Mouse (Mus musculus) megakaryocyte, adult 5-6 weeks (primary cell): ENCODE data around the gene Tbx1. TPM values are rescaled to one million over a fixed set of nuclear protein-coding genes. Genes with fewer than 3 reads are reported as not detected.
A peak's percentile ranks its signal among the peaks of the same experiment; 100 is the strongest.

ENCODE experiments used
- ATAC-seq: 2 replicates; pipeline ENCODE4 v1.8.0; 2016; ENCODE audit warnings: mild to moderate bottlenecking, inconsistent platforms; ENCODE audit not compliant: poor library complexity, severe bottlenecking
- total RNA-seq, 2 experiments: library from RNA; stranded (forward) in 1 of 2; stranded (reverse) in 1 of 2; fragments of 153-499, 151-499 nt in 1 of 2; fragments of 221-1000, 200-1000 nt in 1 of 2; gene quantifications; 2 replicates each; pipeline versions ENCODE4 v1.2.3 to v1.2.4; 2015 to 2017

Tbx1 gene
- total RNA-seq (2015) (not detected in 2 replicates), total RNA-seq (2017) (not detected in 2 replicates)

DNA sequence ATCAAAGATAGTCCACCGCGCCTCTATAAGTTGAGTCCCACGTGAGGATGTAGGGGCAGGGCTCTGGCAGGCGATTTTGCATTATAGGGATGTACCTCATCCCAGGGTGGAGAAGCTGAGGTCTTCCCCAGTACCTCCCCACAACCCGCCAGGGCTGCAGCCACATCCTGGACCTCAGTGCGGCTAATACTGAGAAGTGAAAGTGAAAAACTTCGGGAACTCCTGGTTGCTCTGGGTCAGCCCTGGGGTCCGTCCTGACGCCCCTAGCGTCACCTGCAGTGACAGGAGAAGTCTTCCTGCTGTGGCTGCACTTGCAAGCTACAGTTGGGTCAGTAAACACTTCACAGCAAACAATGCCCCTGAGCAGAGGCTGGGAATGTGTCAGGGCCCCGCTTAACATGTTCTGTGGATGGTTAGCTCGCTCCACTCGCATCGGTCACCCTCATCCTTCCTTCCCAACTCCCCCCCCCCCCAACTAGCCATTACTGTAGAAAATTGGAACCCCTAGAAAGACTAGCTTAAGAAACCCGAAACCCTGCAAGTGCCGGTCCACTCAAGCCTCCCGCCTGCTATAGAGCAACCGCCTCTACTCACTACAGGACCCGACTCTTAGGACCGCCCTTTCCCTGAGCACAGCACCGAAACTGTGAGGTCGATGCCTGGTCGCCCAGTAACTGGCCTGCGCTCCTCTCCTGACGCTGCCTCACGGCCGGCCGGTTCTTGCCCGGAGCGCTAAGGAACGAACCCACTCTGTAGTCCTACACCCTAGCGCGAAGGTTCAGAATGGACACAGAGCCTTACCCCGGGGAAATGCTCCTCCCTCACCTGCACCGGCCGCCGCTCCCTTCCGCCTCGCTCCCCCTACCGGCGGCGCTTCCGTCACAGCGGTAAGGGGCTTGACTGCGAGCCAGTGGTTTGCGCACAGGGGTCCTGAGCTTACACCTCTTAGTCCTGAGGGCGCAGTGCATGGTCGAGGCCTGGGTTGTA, at the start of gene Tbx1:
Gene Tbx1, minus strand, starts transcription at position 868 of the 987 bp plus-strand sequence.
- peak; percentile 72 for ATAC-seq

DNA sequence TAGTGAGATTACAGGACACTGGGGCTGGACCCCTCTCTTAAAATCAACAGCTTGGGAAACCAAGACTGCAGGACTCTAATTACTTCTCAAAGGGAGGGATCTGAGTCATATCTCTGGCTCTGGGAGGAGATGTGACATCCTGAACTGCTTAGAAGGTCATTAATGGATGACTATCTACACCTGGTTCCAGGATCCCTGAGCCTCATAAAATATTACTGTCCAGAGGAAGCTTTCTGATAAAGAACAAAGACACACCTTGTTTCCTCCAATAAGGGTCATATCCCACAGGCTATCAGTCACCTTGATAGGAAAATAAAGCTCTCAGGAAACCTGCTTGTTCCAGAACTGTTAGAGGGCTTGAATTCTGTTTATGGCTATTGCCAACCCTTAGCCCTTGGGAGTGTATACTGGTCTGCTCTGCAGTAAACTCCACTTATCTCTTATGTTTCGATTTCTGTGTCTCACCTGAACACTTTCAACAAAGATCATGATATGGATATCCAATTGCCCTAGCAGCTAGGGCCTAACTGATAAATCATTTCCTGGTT, 49.0 kb upstream of the Tbx1 start:
- ATAC-seq, result no peak

DNA sequence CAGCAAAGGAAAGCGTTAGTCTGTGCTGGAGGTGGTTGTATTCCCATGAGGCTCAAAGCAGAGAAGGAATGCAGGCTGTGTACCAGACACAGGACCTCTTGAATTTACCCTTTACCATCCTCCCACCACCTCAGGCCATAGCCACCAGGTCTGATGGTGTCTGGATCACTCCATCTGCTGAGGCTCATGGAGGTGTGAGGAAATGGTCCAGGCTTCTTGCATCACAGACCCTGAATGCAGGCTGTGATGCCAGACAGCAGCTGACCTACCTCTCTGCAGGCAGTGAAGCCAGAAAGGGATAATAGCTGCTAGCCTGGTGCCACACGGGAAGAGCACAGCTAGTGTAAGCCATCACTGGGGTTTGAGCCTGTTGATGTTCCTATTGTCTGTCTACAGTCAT, 47.9 kb upstream of the Tbx1 start:
- ATAC-seq, result no peak; the same call in 1 of the 2 replicates

DNA sequence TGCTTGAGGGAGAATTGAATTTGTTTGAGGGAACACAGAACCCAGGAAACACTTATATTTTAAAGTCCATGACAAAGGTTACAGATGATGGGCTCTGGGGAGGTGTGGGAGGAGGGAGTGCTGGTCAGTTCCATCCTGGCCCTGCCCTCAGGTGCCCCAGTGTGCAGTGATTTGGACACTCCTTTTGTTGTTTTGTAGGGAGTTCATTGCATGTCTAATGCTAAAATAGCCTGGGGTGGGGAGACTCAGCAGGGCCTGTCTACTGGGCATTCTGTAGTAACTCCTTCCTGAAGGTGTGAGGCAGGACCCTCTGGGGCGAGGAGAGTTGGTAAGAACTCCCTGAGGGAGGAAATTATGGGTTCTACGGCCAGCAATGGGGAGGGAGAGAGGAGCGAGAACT, 46.3 kb upstream of the Tbx1 start:
- no peak for ATAC-seq

DNA sequence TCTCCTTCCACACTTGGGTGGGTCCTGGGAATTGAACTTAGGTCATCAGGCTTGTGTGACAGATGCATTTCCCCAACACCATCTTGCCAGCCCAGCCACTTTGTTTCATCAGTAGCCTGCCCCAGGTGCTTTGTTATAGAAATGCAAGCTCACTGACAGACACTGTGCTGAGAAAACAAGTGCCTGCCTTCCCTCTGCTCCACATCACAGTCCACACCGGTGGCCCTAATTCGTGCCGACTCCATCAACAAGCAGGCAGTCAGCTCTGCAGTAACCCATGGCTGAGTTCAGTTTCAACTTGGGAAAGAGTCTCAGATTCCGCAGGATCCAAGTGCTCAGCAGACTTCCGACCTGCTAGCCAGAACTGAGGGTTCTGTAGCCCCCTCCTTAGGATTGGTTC, 45.9 kb upstream of the Tbx1 start:
- no peak for ATAC-seq

DNA sequence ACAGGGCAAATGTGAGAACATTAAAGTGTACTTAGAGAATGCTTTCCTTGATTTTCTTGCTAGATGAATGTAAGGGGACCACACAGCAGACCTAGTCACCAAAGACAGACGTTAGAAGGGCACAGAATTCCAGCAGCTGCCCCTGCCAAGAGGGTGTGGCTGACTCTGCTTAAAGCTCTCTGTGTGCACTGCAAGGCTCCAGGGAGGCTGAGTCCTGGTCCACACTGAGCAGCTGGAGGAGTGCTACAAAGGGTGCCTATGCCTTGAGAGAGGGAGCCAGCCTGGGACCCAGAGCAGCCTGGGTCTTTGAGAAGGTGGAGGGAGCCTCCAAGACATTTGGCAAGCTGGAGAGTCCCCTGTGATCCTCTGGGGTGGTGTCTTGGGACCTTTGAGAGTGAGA, 42.9 kb upstream of the Tbx1 start:
- ATAC-seq, result no peak

DNA sequence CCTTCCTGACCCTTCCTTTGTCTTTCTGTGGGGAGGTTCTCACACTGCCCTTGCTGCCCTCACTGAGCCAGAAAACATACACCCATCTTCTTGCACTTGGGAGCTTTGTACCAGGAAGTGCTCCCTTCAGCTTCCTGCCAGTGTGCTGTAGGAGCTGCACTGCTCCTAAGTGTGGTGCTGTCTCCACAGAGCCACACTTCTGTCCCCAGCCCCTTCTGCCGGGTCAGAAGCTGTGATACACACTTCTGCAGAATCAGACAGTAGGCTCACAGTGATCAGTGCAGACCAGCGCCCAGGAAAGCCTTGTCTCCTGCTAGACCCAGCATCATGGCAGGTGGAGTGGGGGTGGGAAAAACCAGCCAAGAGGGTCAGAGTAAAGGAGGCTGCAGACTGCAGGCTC, 42.3 kb upstream of the Tbx1 start:
- ATAC-seq, result no peak

DNA sequence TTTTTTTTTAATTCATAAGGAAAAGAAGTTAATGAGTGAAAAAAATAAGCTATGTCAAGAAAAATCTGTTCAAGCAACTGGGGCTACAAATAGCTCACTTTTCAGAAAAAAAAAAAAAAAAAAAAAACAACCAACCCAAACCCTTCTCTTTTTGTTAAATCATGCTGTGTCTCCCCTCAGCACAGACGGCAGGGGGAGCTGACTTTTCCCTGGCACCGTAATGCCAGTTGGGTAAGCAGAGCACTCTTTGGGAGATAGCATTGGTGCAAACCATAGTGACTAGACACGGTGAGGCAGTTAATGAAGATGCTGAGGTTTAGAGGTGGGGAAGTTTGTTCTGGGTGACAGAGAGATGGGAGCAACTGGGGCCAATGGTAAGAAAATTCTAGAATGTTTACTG, 41.6 kb upstream of the Tbx1 start:
- no peak for ATAC-seq

DNA sequence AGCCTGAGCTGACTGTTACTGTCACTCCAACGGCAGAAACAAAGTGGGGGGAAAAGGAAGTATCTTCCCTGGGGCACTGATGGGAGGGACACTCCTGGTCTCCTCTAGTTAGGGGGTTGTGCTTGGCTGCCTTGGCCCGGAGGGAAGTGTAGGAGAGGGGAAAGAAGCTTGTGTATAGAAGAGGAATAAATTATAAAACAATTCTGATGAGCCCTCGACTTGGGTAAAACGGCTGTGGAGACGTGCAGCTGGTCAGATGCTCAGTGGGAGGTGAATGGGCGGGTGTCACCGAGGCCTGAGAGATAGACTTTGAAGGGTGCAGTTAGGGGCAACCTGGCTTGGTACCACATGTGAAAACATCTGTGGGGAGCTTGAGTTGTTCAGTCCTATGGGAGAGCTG, 40.7 kb upstream of the Tbx1 start:
- no peak for ATAC-seq

DNA sequence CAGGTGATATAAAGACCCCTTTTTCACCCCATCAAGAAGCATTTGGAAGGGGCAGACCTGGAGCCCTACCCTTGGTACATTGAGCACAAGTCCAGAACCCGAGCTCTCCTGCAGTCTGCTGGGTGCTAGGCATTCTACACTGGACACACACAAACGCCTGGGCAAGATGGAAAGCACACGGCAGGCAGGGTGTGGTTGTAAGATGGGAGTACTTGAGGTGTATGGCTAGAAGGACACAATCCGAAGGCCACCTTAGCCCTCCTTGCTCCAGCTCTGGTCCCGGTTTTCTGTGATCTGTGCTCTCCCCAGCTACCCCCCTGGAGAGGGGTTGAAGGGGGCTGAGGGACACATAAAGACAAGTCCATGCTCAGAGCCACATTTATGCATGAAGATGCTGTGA, 39.8 kb upstream of the Tbx1 start:
- ATAC-seq, result no peak

DNA sequence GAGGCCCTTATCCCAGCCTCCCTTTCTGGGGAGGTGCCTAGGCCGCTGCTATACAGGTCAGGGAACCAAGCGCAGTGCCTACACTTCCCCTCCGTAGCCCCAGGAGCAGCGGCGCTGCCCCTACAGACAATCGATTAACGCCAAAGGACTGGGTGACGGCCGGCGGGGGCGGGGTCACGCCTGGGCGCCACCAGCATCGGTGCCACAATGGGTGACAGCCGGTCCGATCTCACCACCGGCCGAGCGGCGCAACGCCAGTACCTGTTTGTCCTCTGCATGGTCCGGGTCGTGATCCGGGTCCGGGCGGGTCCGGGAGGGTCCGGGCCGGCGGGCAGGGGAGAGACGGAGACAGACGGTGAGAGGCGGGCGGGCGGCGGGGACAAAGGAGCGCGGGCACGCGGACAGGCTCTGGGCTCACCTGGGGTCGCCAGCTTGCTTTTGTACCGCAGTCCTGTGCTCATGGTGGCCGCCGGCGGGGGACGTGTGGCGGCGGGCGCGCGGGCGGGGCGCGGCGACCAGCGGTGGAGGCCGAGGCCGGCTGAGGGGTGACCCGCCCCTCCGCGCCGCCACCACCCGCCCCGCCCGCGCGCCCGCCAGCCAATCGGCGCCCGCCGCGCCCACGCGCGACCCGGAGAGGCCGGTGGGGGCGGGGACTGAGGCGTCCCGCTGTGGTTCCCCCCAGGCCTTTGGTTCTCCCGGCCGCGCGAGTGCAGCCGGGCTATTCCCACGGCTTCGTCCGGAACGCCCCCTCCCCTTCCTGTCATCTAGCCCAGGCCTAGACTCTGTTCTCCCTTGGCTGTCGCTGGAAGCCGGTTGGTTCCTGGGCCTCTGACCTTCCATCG, 39.1 kb upstream of the Tbx1 start, which contains the start of gene Sept5:
Gene Sept5, minus strand, starts transcription at position 565 of the 842 bp plus-strand sequence.
- peak; percentile 39 for ATAC-seq

DNA sequence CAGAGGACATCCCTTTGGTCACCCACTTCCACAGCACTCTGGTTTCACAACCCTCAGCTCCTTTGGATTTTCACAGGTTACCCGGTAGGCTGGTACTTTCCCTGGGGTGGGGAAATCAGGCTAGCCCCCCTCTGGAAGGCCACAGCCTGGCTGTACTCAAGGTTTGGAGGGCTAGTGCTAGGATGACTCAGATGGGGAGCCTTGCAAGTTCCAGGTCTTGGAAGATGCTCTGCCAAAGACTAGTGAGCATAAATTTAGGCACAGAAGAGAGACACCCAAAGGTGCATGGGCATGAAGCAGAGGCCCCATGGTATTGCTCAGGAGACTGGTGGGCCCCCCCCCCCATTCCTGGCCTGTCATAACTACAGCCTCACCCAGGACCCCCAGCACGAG, 38.5 kb upstream of the Tbx1 start:
- ATAC-seq, result no peak

DNA sequence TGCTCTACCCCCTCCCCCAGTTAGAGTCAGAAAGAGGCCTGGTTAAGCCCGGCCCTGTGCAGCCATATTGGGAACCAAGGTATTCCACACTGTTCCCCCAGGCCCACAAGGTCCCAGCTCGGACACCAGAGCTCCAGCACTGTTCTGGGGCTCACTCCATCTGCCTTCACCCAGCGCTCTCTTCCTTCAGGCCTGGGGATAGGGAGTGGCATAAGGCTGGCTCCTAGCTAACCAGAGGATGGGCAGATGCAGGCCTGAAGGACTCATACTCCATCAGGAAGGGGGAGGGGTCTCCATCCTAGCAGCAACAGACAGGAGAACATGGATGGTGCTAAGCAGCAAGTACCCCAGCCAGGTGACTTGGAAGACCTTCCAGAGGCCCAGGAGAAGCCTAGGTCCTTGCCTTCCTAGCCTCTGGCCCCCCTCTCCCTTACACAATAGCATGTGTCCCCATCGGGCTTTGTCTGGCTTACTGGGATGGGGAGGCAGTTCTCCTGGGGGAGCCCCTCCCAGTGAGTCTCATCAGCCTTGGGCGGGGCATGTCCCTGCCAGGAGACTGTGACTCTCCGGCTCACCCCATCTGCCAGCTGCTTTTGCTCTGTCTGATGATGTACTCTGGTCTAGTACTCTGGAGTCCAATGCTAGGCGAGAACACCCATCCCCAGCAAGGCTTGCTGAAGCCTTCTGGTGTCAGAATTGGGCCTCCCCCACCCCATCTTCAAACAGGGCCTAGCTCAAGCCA, 37.9 kb upstream of the Tbx1 start:
- no peak for ATAC-seq

DNA sequence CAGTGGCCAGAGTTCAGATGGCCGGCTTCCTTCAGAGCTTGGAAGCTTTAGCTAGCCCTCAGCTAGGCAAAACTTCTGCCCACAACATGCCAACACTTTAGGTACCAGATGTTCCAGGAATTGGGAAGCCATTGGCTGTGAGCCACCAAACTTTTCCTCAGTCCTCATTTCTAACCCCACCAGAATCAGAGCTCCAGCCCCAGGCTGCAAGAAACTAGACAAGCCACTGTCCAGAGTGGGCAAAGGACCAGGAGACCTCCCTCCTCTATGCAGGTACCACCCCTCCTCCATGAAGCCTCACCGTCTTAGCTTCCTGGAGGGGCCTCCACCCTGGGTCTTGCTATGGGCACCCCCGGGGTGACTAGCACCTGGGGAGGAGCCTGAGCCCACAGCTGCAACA, 36.7 kb upstream of the Tbx1 start:
- ATAC-seq, result no peak

DNA sequence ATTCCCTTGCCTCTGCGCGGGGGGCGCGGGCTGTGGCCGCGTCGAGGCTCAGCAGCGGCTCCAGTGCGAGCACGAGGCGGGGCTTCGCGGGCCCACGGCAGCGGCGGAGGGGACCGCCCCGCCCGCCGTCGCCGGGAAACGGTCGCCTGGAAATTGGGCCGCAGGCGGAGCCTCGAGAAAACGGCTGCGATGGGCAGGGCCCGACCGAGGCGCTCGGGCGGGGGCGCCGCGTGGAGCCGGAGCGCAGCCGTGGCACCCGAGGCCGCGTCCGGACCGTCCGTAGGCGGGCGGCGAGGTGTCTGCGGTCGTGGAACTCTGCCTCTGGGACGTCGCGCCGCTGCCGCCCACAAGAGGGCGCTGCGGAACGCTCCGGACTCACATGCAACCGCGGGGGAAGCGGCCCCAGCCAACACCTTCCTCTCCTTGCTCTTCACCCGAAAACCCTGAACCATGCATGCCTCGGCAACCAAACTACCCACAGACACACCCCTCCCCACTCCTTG, 36.0 kb upstream of the Tbx1 start, which contains the start of gene Gm49601:
Gene Gm49601, minus strand, starts transcription at position 52 of the 503 bp plus-strand sequence.
- ATAC-seq, result peak; percentile 80

DNA sequence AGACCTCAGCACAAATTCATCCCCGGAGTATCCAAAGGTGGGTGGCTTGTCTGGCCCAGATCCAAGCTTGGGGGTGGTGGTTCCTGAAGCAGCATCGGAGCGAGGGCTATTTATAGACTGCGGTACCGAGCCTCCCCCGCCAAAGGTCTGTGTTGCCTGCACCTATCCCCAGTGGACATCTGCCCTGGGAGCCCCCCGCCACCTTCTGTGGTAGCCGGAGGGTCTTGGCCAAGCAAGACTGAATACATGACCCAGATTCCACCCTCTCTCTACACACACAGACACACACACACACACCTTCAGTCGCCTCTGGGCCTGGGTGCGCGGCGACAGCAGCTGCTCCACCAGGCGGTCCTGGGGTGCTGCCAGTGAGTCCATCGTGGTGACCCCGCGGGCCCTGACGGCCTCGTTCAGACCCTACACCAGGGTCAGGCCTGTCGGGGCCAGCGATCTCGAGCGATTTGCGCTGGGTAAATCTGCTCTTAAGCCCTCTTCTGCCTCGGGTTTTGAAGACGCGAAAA, 35.4 kb upstream of the Tbx1 start:
- ATAC-seq, result no peak

DNA sequence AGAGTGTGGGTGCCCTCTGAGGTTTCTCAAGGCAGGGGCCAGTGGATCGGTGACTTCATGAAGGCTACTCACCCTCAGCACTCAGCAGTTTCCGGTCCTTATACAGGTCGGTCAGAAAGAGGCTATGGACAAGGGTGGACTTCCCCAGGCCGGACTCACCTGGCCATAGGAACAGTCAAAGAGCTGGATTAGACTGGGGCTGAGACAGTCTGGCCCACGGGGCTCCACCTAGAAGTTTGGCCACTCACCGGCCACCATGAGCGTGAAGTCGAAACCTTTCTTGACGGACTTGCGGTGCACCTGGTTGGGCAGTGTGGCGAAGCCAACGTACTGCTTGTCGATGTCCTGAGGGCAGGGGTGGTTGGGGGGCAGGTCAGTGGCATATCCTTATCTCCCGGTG, 34.6 kb upstream of the Tbx1 start:
- ATAC-seq, result no peak

DNA sequence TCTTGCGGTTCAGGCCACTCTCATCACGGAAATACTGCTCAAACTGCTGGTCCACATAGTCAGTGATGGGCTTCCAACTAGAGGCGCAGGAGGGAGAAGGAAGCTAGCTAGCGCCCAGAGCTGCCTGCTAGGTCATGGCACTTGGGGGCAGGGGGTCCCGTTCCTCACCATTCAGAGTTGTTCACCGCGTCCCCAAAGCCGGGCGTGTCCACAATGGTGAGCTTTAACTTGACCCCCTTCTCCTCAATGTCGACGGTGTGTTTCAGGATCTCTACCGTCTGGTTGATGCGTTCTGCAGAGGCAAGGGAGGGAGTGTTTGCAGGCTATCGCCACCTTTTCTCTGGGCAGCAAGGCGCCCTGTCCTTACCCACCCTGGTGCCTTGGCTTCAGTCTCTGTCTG, 34.2 kb upstream of the Tbx1 start:
- no peak for ATAC-seq

DNA sequence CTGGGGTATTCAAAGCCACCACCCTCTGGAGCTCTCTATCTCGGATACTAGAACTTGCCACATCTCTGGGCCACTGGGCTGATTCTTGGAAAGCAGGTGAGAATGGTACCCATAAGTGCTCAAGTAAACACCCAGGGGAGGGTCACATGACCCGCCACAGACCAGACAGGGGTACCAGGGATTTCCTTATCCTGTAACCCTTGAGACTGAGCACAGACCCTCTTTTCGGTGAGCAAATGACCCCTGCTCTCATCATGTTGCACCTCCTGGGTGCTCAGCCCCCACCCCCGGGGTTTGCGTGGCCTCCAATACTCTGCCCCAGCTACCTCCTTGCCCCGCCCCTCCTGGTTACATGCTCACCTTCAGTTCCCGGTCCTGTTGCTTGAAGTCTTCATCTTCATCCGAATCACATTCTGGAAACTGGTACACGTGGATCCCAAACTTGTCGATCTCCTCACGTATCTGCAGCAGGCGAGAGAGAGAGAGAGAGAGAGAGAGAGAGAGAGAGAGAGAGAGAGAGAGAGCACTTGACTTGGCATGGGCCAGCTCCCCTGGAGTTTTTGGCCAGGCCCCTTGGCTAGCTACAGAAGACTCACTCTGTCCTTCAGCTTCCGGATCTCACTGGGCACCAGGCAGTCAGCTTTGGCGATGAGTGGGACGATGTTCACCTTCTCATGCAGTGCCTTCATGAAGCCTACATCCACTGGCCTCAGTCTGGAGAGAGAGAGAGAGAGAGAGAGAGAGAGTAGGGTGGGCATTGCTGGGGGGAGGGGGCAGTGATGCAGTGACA, 33.5 kb upstream of the Tbx1 start:
- ATAC-seq, result no peak
